Mouse (Mus musculus): ENCODE measurements around the gene Lzts2.

Lzts2 gene

GRCm38 (mm10) chr19:45014335-45014971, at the start of gene Lzts2:
Gene Lzts2 (plus strand): TSS chr19:45014414.
- DNase-seq: no peak

GRCm38 (mm10) chr19:44965978-44966377, 48.2 kb upstream of the Lzts2 start:
- no peak for DNase-seq

- DNase-seq: no peak
Measured at GRCm38 (mm10) chr19:44968329-44968728, 45.9 kb upstream of the Lzts2 start.

GRCm38 (mm10) chr19:44976636-44977035, 37.6 kb upstream of the Lzts2 start:
- DNase-seq: no peak

GRCm38 (mm10) chr19:44977148-44977547, 37.1 kb upstream of the Lzts2 start:
- no peak for DNase-seq

- no peak for DNase-seq
Measured at GRCm38 (mm10) chr19:44980787-44981186, 33.4 kb upstream of the Lzts2 start.

GRCm38 (mm10) chr19:44982477-44983115, 31.6 kb upstream of the Lzts2 start:
- DNase-seq: no peak

GRCm38 (mm10) chr19:44983366-44983765, 30.8 kb upstream of the Lzts2 start:
- DNase-seq: no peak

GRCm38 (mm10) chr19:44984420-44984819, 29.8 kb upstream of the Lzts2 start:
- no peak for DNase-seq

- DNase-seq: no peak
Measured at GRCm38 (mm10) chr19:44985159-44985988, 28.8 kb upstream of the Lzts2 start.

- DNase-seq: no peak
Measured at GRCm38 (mm10) chr19:44987004-44987403, 27.2 kb upstream of the Lzts2 start.

- no peak for DNase-seq
Measured at GRCm38 (mm10) chr19:44987851-44988250, 26.4 kb upstream of the Lzts2 start.

GRCm38 (mm10) chr19:44988321-44988720, 25.9 kb upstream of the Lzts2 start:
- no peak for DNase-seq

GRCm38 (mm10) chr19:44988831-44989566, 25.2 kb upstream of the Lzts2 start, which contains the start of gene Sema4g:
Gene Sema4g (plus strand): TSS chr19:44989101.
- peak; percentile 64 to 66 for DNase-seq

- DNase-seq: peak; percentile 35 to 52
Measured at GRCm38 (mm10) chr19:44989567-44990495, 24.4 kb upstream of the Lzts2 start.

- no peak for DNase-seq
Measured at GRCm38 (mm10) chr19:44991031-44991430, 23.2 kb upstream of the Lzts2 start.

- no peak for DNase-seq
Measured at GRCm38 (mm10) chr19:44992246-44992645, 22.0 kb upstream of the Lzts2 start.

GRCm38 (mm10) chr19:44992712-44993111, 21.5 kb upstream of the Lzts2 start:
- no peak for DNase-seq

GRCm38 (mm10) chr19:44997786-44998185, 16.4 kb upstream of the Lzts2 start:
- DNase-seq: peak in 1 of 2 experiments; percentile 38

- no peak for DNase-seq
Measured at GRCm38 (mm10) chr19:44999647-45000046, 14.6 kb upstream of the Lzts2 start.

- peak in 1 of 2 experiments; percentile 49 for DNase-seq
Measured at GRCm38 (mm10) chr19:45002301-45002700, 11.9 kb upstream of the Lzts2 start.
